15 mouse cellular contexts compared by ENCODE assay signal in genomic region chrX:71024718-71025117, GRCm38 (mm10). TPM values are rescaled to one million over a fixed set of nuclear protein-coding genes. Genes with fewer than 3 reads are reported as not detected.
DNase-seq lines count a peak whose midpoint lies in the region.
"Had no signal": no experiment of that assay in that cellular context is flagged by ENCODE, and none has a peak within 500 bp of the region (broad histone marks: within the 10 kb centered on the region; RNA-seq: fewer than 3 reads in every experiment).

No protein-coding gene starts in this region.

- DNase-seq in cerebellum, adult 11-12 months = peak; percentile 36
- DNase-seq in cerebellum, postnatal 4 days (ENCODE audit: low spot score in 2 of 2) = no peak
- DNase-seq in brain, adult 2 months (ENCODE audit: low read depth, low spot score) = peak; percentile 77
- DNase-seq in cerebellum, adult 9-10 months = peak; percentile 65
- peak; percentile 32 to 41 for DNase-seq in cerebellum, postnatal 25 days
- DNase-seq in adrenal gland, postnatal 25 days = no peak
- DNase-seq in urinary bladder, adult 2 months (ENCODE audit: low spot score) = no peak
- DNase-seq in gastrocnemius, postnatal 4 days (ENCODE audit: low spot score in 2 of 2) = no peak
- DNase-seq: adrenal gland, adult 2 months; adrenal gland, postnatal 36 days; gastrocnemius, postnatal 10 days; kidney, adult 18-20 months had no signal

RNA-seq across cellular contexts. Expression of gene Mamld1, which starts 25.3 kb away (rescaled TPM):
- total RNA-seq in adrenal gland, postnatal 25 days (2021) = 15.5 and 17.3 TPM in 2 replicates
- 3.0 and 5.6 TPM in 2 replicates for polyA plus RNA-seq in urinary bladder, adult 2 months (2012; rRNA removed)
- total RNA-seq in gastrocnemius, postnatal 4 days (2021) = 1 to 10 TPM; 6.8 to 7.0 TPM
- total RNA-seq: MEL had no signal
- polyA plus RNA-seq: activated CD4-positive, CD25-positive, alpha-beta regulatory T cell, adult 4 months; C2C12 had no signal

Comparison
In these comparisons a context has a peak if more than half of its experiments do, and no peak if none do; other contexts are left out.
1. DNase-seq: peak in cerebellum, adult 11-12 months (single experiment), brain, adult 2 months (single experiment), cerebellum, adult 9-10 months (single experiment) and cerebellum, postnatal 25 days (2 of 2); none in cerebellum, postnatal 4 days (0 of 2), adrenal gland, postnatal 25 days (single experiment), urinary bladder, adult 2 months (single experiment) and gastrocnemius, postnatal 4 days (0 of 2).